Mouse (Mus musculus) liver, embryonic 14.5 days (tissue): ENCODE results near the gene Jtb. TPM values are rescaled to one million over a fixed set of nuclear protein-coding genes. Genes with fewer than 3 reads are reported as not detected.

Experiments
- ATAC-seq: fragments of 200-750 bp; cut with Nextera tagmentation; 2 replicates; pipeline ENCODE4 v1.8.0; 2017; ENCODE audit warnings: moderate number of reproducible peaks, mild to moderate bottlenecking, moderate library complexity; ENCODE audit not compliant: insufficient read depth
- DNase-seq, 3 experiments: peaks; one replicate each; pipeline ENCODE4 v3.0.0-alpha.2; 2012 to 2013; ENCODE audit warnings: low read depth in 3 of 3, low spot score in 3 of 3
- H3K27ac ChIP-seq: fragments of 300-500 bp; sonication (generic); 2 replicates; pipeline ENCODE4 v1.5.1; 2014; ENCODE audit warnings: moderate library complexity, mild to moderate bottlenecking, control low read depth, inconsistent platforms
- H3K27me3 ChIP-seq: fragments of 300-500 bp; sonication (generic); 2 replicates; pipeline ENCODE4 v1.6.1; 2014; ENCODE audit warnings: mild to moderate bottlenecking, low read length, moderate library complexity; ENCODE audit not compliant: control insufficient read depth, insufficient read depth
- H3K36me3 ChIP-seq: fragments of 300-500 bp; sonication (generic); replicated peaks from 2 replicates; pipeline ENCODE4 v1.6.1; 2014; ENCODE audit warnings: low read depth; ENCODE audit not compliant: control insufficient read depth, insufficient read depth
- H3K4me1 ChIP-seq, 2 experiments: fragments of 200-500 bp in 1 of 2; fragments of 300-500 bp in 1 of 2; sonication (generic) in 1 of 2; replicated peaks; 2 replicates each; pipeline ENCODE4 v1.6.1; 2012 to 2014; ENCODE audit warnings: antibody characterized with exemption in 1 of 2, inconsistent platforms in 1 of 2, low read length in 1 of 2; ENCODE audit not compliant: control insufficient read depth in 2 of 2, insufficient read depth in 2 of 2
- H3K4me2 ChIP-seq: fragments of 300-500 bp; sonication (generic); 2 replicates; pipeline ENCODE4 v1.6.1; 2014; ENCODE audit warnings: low read depth, mild to moderate bottlenecking, control low read depth, moderate library complexity
- H3K4me3 ChIP-seq, 2 experiments: fragments of 200-500 bp in 1 of 2; fragments of 300-500 bp in 1 of 2; sonication (generic) in 1 of 2; 2 replicates each; pipeline ENCODE4 v1.5.1; 2012 to 2014; ENCODE audit warnings: low read depth in 2 of 2, low read length in 2 of 2, mild to moderate bottlenecking in 2 of 2, control low read depth in 1 of 2, inconsistent platforms in 1 of 2, moderate library complexity in 1 of 2; ENCODE audit not compliant: insufficient read depth in 1 of 2
- H3K9ac ChIP-seq: fragments of 300-500 bp; sonication (generic); replicated peaks from 2 replicates; pipeline ENCODE4 v1.6.1; 2014; ENCODE audit warnings: mild to moderate bottlenecking, control low read depth, moderate library complexity
- H3K9me3 ChIP-seq: fragments of 300-500 bp; sonication (generic); 2 replicates; pipeline ENCODE4 v1.6.1; 2016; ENCODE audit warnings: low read length, mixed read lengths; ENCODE audit not compliant: control insufficient read depth
- CTCF ChIP-seq: IDR thresholded peaks from 2 replicates; pipeline ENCODE4 v1.5.1; 2016; ENCODE audit warnings: antibody characterized with exemption, low read depth, control low read depth
- EP300 ChIP-seq: IDR thresholded peaks from 2 replicates; pipeline ENCODE4 v1.6.1; 2016; ENCODE audit warnings: antibody characterized with exemption, low read depth
- WGBS: fragments of 180-500 bp; shearing (Covaris S2); extraction: QIAGEN DNeasy Blood & Tissue Kit; methylation state at CpG from one replicate; pipeline ENCODE4 v1.1.7; 2014; ENCODE audit not compliant: insufficient replicate concordance; 5-methylcytosine and 5-hydroxymethylcytosine counted together
- polyA plus RNA-seq, 2 experiments: library from polyadenylated mRNA; depleted of rRNA in 1 of 2; stranded (reverse) in 1 of 2; unstranded in 1 of 2; fragments of >200 nt; fragmentation: Nextera tagmentation in 1 of 2; extraction: Ambion mirVana in 1 of 2; gene quantifications; 2 replicates each; pipeline versions ENCODE4 v1.2.1 to v1.2.3; 2012 to 2014

The Jtb gene
- polyA plus RNA-seq, 2 experiments, result 21.2 to 48.8 TPM

- H3K27ac ChIP-seq, result no peak overlapping the region
- no peak overlapping the region for H3K9ac ChIP-seq
- no peak overlapping the region for H3K4me2 ChIP-seq
- DNase-seq (no peak), ATAC-seq (no peak)
- no peaks in the 10 kb centered on the region for H3K27me3 ChIP-seq
- H3K9me3 ChIP-seq, result no peaks in the 10 kb centered on the region
- no peak for TF ChIP-seq CTCF
- no peak for TF ChIP-seq EP300
- WGBS, result 81% methylated on average over 19 of the region's 19 CpGs
- peaks cover 16% of the 10 kb centered on the region for H3K36me3 ChIP-seq
- H3K4me3 ChIP-seq, result no peak overlapping the region
- peaks cover 5 to 7% of the 10 kb centered on the region in 2 experiments; a peak in 3 of 4 replicates for H3K4me1 ChIP-seq
Measured at GRCm38 (mm10) chr3:90256731-90257530, 25.5 kb downstream of the Jtb start.

DNA sequence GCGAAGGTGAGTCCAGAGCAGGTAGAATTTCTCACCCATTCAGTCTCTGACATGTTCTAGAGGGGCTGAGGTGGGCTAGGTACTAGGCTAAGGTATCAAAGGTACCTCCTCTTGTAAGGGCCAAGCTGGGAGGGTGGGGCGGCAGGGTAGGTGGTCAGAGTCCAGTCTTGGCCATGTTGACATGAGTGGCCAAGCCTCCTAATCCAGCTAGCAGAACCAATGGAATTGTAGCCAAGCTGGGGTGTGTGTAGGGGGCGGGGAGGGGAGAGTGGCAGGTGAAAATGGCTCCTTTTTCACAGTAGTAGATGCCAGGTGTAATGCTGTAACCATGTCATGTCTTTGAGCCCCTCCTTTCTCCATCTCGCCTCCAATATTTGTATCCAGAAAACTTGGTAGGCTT, 27.1 kb downstream of the Jtb start:
- TF ChIP-seq CTCF (no peak), EP300 (no peak)
- peaks cover 5 to 7% of the 10 kb centered on the region in 2 experiments; a peak in 3 of 4 replicates for H3K4me1 ChIP-seq
- H3K4me2 ChIP-seq, result no peak overlapping the region
- 65% methylated on average over 4 of the region's 4 CpGs for WGBS
- ATAC-seq (no peak), DNase-seq (no peak)
- H3K9ac ChIP-seq, result no peak overlapping the region
- no peaks in the 10 kb centered on the region for H3K9me3 ChIP-seq
- peaks cover 19% of the 10 kb centered on the region for H3K36me3 ChIP-seq
- H3K4me3 ChIP-seq, result no peak overlapping the region
- no peaks in the 10 kb centered on the region for H3K27me3 ChIP-seq
- no peak overlapping the region for H3K27ac ChIP-seq

GRCm38 (mm10) chr3:90263121-90263771, 31.8 kb downstream of the Jtb start:
- H3K27me3 ChIP-seq, result no peaks in the 10 kb centered on the region
- peaks cover 17% of the 10 kb centered on the region for H3K36me3 ChIP-seq
- peaks cover 6 to 21% of the 10 kb centered on the region in 2 experiments for H3K4me1 ChIP-seq
- H3K9ac ChIP-seq, result no peak overlapping the region
- TF ChIP-seq EP300, result no peak
- TF ChIP-seq CTCF, result no peak
- ATAC-seq (no peak), DNase-seq (no peak)
- no peak overlapping the region for H3K4me2 ChIP-seq
- no peaks in the 10 kb centered on the region for H3K9me3 ChIP-seq
- no peak overlapping the region for H3K27ac ChIP-seq
- WGBS, result 74% methylated on average over 5 of the region's 5 CpGs
- H3K4me3 ChIP-seq, result no peak overlapping the region

- no peak overlapping the region for H3K9ac ChIP-seq
- peak overlapping the region; percentile 99 for H3K4me2 ChIP-seq
- peak overlapping the region; percentile 83 to 90 for H3K4me3 ChIP-seq
- 21% methylated on average over 10 of the region's 10 CpGs for WGBS
- no peak overlapping the region; the same call in 1 of the 2 replicates for H3K27ac ChIP-seq
- H3K27me3 ChIP-seq, result no peaks in the 10 kb centered on the region
- peaks cover 12% of the 10 kb centered on the region for H3K36me3 ChIP-seq
- ATAC-seq (no peak), DNase-seq (no peak)
- H3K9me3 ChIP-seq, result no peaks in the 10 kb centered on the region
- no peak for TF ChIP-seq EP300
- TF ChIP-seq CTCF, result no peak
- peaks cover 6 to 23% of the 10 kb centered on the region in 2 experiments for H3K4me1 ChIP-seq
Measured at GRCm38 (mm10) chr3:90264687-90265033, 33.3 kb downstream of the Jtb start.
